Mouse (Mus musculus) heart, embryonic 13.5 days (tissue): ENCODE measurements around the gene Abca8b. TPM values are rescaled to one million over a fixed set of nuclear protein-coding genes. Genes with fewer than 3 reads are reported as not detected.
"Not testable (repeated sequence)": the region's sequence is repeated elsewhere in the genome, so short reads cannot be mapped to it uniquely, and the experiment has no call there.

ENCODE experiments used
- ATAC-seq: fragments of 200-750 bp; cut with Nextera tagmentation; 2 replicates; pipeline ENCODE4 v1.8.0; 2017; ENCODE audit warnings: moderate TSS enrichment; ENCODE audit not compliant: insufficient number of reproducible peaks, low FRiP score, low TSS enrichment; ENCODE audit errors: extremely low read depth
- H3K27ac ChIP-seq: fragments of 300-500 bp; sonication (generic); replicated peaks from 2 replicates; pipeline ENCODE4 v1.5.1; 2015; ENCODE audit warnings: moderate library complexity, mild to moderate bottlenecking, inconsistent platforms
- H3K27me3 ChIP-seq: fragments of 300-500 bp; sonication (generic); replicated peaks from 2 replicates; pipeline ENCODE4 v1.6.1; 2015; ENCODE audit warnings: mild to moderate bottlenecking, inconsistent platforms
- H3K36me3 ChIP-seq: fragments of 300-500 bp; sonication (generic); 2 replicates; pipeline ENCODE4 v1.6.1; 2015; ENCODE audit warnings: mild to moderate bottlenecking, inconsistent platforms
- H3K4me1 ChIP-seq: fragments of 300-500 bp; sonication (generic); 2 replicates; pipeline ENCODE4 v1.6.1; 2015; ENCODE audit warnings: inconsistent platforms
- H3K4me2 ChIP-seq: fragments of 300-500 bp; sonication (generic); 2 replicates; pipeline ENCODE4 v1.6.1; 2015; ENCODE audit warnings: inconsistent platforms, mild to moderate bottlenecking, moderate library complexity
- H3K4me3 ChIP-seq: fragments of 300-500 bp; sonication (generic); 2 replicates; pipeline ENCODE4 v1.5.1; 2015; ENCODE audit warnings: moderate library complexity, mild to moderate bottlenecking, inconsistent platforms
- H3K9ac ChIP-seq: fragments of 300-500 bp; sonication (generic); 2 replicates; pipeline ENCODE4 v1.6.1; 2015; ENCODE audit warnings: inconsistent platforms, mild to moderate bottlenecking, moderate library complexity
- H3K9me3 ChIP-seq: fragments of 300-500 bp; sonication (generic); 2 replicates; pipeline ENCODE4 v1.6.1; 2016; ENCODE audit warnings: inconsistent platforms
- WGBS: fragments of 180-500 bp; shearing (Covaris S2); methylation state at CpG from one replicate; pipeline ENCODE4 v1.1.7; 2015; ENCODE audit warnings: mixed read lengths; 5-methylcytosine and 5-hydroxymethylcytosine counted together
- polyA plus RNA-seq: library from polyadenylated mRNA; unstranded; fragments of >200 nt; fragmentation: Nextera tagmentation; extraction: Ambion mirVana; gene quantifications from 2 replicates; pipeline ENCODE4 v1.2.1, GENCODE M21; 2015

Abca8b gene
- polyA plus RNA-seq, 1 experiment from 2014 or later: 0.45 TPM

DNA sequence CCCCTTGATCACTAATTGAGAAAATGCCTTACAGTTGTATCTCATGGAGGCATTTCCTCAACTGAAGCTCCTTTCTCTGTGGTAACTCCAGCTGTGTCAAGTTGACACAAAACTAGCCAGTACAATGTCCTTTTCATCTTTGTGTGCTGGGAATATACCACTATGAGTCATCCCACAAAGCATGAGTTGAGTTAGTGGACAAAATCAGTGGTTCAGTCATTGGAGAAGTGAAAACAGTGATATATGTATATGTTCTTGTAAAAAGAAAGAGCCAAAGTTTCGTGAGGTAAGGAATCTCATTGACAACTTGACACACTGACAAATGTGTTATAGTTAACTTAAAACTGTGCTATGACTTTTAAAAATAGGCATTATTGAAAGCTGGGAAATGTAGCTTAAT, 83.5 kb downstream of the Abca8b start:
- WGBS: 48% methylated on average over 1 of the region's 1 CpGs

GRCm38 (mm10) chr11:109909801-109910200, 85.8 kb downstream of the Abca8b start:
- 52% methylated on average over 2 of the region's 2 CpGs for WGBS
- ATAC-seq: no peak

More for the DNA sequence above, 83.5 kb downstream of the Abca8b start:
- not testable (repeated sequence) for H3K27ac ChIP-seq, ATAC-seq, H3K36me3 ChIP-seq, H3K4me1 ChIP-seq, H3K4me3 ChIP-seq, H3K27me3 ChIP-seq, H3K4me2 ChIP-seq, H3K9me3 ChIP-seq, H3K9ac ChIP-seq

DNA sequence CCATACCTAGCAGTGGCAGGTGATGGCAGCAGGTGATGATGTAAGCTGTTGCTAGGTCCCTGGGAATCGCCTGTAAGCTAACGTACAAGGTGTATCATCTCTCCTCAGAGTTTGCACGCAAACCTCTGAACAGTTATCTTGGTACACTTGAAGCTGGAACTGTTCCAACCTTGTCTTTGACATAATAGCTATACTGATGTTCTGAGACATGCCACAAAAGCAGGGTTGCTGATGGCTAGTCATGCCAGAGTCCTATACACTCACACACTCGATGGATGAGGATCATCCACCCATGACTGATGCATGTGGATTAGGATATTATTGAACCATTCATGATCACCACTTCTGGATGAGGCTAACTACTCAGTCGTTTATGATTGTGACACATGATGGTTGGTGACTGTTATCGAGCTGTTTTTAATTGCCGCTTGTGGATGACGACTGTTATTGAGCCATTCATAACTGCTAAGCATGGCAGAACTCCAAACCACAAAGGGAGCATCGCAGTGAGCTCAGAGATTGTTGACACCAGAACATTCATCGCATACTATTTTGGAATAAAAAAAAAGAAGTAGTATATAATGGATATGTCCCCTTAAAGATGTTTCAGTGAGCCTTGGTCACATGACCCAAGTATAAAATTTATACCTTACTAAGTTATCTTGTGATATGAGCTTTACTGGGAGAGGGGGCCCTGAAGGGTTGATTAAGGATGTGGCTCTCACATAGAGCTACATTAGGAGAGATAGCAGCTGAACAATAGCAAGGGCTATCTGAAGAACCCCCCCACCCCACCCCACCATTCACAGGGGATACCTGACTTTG, 87.2 kb downstream of the Abca8b start:
- no peaks in the 10 kb centered on the region for H3K9me3 ChIP-seq
- no peaks in the 10 kb centered on the region for H3K27me3 ChIP-seq
- H3K4me1 ChIP-seq: peaks cover 7% of the 10 kb centered on the region; the same call in 1 of the 2 replicates
- 67% methylated on average over 10 of the region's 10 CpGs for WGBS
- no peak overlapping the region for H3K4me2 ChIP-seq
- no peak overlapping the region for H3K27ac ChIP-seq
- no peak for ATAC-seq
- H3K4me3 ChIP-seq: no peak overlapping the region
- no peak overlapping the region for H3K9ac ChIP-seq
- no peaks in the 10 kb centered on the region for H3K36me3 ChIP-seq

More at GRCm38 (mm10) chr11:109909801-109910200, 85.8 kb downstream of the Abca8b start:
- Histone ChIP-seq H3K27ac (no peak overlapping the region), H3K9me3 (no peaks in the 10 kb centered on the region), H3K27me3 (no peaks in the 10 kb centered on the region), H3K9ac (no peak overlapping the region), H3K4me3 (no peak overlapping the region), H3K36me3 (no peaks in the 10 kb centered on the region), H3K4me2 (no peak overlapping the region), H3K4me1 (peaks cover 7% of the 10 kb centered on the region; the same call in 1 of the 2 replicates)

DNA sequence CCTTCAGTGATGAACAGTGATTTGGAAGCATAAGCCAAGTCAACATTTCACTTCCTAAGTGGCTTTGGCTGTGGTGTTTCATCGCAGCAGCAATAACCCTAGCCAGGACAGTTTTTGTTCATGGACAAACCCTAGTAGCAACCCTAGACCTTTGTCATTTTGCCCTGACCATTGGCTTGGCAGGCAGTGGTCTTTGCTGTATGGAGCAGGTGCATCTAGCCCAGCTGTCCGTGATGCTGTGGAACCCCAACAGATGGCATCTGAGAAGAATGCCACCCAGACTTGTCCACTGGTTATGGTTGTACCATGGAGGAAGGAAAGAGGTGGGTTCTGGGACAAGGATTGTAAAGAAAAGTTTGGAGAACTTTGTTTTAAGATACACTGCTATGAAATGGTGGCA, 88.1 kb downstream of the Abca8b start:
- ATAC-seq: no peak
- no peak overlapping the region for H3K4me3 ChIP-seq
- WGBS: 83% methylated on average over 2 of the region's 2 CpGs
- no peaks in the 10 kb centered on the region for H3K36me3 ChIP-seq
- no peak overlapping the region for H3K27ac ChIP-seq
- no peak overlapping the region for H3K4me2 ChIP-seq
- peaks cover 7% of the 10 kb centered on the region; the same call in 1 of the 2 replicates for H3K4me1 ChIP-seq
- H3K9me3 ChIP-seq: no peaks in the 10 kb centered on the region
- no peaks in the 10 kb centered on the region for H3K27me3 ChIP-seq
- H3K9ac ChIP-seq: no peak overlapping the region

DNA sequence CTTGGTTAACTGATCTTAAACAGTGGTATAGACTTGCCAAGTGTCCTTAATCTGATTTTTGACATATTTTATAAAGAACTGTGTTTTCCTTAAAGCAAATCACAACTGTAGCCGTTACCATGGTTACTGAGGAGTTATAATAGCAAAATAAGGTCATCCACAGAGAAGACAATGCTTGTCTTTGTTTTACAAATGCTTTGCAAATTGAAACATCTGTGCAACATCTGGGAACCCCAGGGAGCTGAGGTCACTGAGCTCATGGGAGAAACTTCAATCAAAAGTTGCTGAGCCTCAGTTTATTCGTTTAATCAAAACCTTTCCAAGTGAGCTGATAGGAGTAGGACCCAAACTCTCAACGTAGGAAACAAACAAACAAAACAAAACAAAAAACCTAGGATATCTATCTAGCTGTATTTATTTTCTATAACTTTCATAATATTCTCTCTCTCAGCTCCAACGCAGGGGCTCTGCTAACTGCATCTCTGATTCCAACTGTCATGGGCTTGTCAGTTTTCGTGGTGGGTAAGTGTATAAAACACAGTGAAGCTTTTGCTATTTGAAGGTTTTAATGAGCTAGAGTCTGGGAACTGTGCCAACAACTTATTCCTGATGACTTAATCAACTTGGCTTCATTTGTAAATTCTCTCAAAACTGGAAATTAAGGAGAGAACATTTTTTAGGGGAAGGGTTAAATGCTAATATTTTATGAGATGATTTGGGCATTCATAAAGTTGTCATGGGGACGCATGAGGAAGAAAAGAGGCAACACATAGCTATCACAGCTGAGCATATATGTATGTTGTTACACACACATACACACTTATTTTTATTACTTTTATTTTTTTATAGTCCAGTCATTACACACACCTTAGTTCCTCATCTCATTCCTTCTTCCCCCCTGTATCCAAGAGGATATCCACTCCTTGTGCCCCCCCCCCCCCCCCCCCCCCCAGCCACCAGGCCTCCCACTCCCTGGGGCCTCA, 92.7 kb downstream of the Abca8b start:
- Histone ChIP-seq H3K27me3 (no peaks in the 10 kb centered on the region), H3K9me3 (no peaks in the 10 kb centered on the region), H3K4me1 (no peaks in the 10 kb centered on the region), H3K27ac (no peak overlapping the region), H3K36me3 (no peaks in the 10 kb centered on the region), H3K4me3 (no peak overlapping the region), H3K9ac (no peak overlapping the region), H3K4me2 (no peak overlapping the region)
- WGBS: 40% methylated on average over 6 of the region's 6 CpGs
- ATAC-seq: no peak

- Histone ChIP-seq H3K4me2 (no peak overlapping the region), H3K4me1 (no peaks in the 10 kb centered on the region), H3K9ac (no peak overlapping the region), H3K4me3 (no peak overlapping the region), H3K27me3 (no peaks in the 10 kb centered on the region), H3K9me3 (no peaks in the 10 kb centered on the region), H3K27ac (no peak overlapping the region), H3K36me3 (no peaks in the 10 kb centered on the region)
- ATAC-seq: no peak; the same call in 1 of the 2 replicates
- 36% methylated on average over 4 of the region's 4 CpGs for WGBS
Measured at GRCm38 (mm10) chr11:109900491-109901241, 95.0 kb downstream of the Abca8b start.

DNA sequence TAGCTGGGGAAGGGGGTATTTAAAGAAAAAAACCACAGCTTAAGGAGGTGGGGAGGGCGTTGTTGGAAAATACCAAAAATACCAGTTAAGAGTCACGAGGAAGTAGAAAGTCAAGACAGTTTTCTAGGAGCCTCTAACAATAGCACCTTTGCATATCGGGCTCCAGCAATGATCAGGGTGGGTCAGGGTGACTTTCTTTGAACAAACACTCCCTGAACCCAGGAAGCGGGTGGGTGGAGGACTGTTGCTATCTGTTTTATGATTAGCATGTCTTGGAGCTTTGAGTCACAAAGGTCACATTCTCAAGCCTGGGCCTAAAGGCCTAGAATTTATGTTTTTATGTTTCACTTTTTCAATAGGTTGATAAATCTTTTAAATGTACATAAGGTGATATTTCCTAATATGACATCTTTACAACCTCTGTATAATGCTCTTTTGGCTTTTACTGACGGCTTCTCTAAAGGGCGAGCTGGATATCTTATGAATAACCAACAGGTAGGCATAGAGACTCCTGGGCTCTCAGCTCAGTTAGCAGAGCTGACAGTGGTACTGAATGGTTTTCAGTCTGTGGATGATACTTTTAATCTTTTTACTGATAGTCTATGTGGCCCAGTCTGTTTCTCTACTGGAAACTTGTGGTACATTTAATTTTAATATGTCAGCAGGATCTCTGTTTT, 96.7 kb downstream of the Abca8b start:
- no peaks in the 10 kb centered on the region for H3K27me3 ChIP-seq
- H3K4me2 ChIP-seq: no peak overlapping the region
- no peaks in the 10 kb centered on the region for H3K36me3 ChIP-seq
- H3K4me3 ChIP-seq: no peak overlapping the region
- no peaks in the 10 kb centered on the region for H3K4me1 ChIP-seq
- H3K9me3 ChIP-seq: no peaks in the 10 kb centered on the region
- no peak overlapping the region for H3K9ac ChIP-seq
- no peak for ATAC-seq
- no peak overlapping the region for H3K27ac ChIP-seq
- WGBS: 85% methylated on average over 6 of the region's 6 CpGs

GRCm38 (mm10) chr11:109895952-109896530, 99.6 kb downstream of the Abca8b start:
- H3K27me3 ChIP-seq: no peaks in the 10 kb centered on the region
- WGBS: 64% methylated on average over 6 of the region's 6 CpGs
- no peaks in the 10 kb centered on the region for H3K36me3 ChIP-seq
- no peak overlapping the region for H3K4me3 ChIP-seq
- H3K4me1 ChIP-seq: no peaks in the 10 kb centered on the region
- H3K9ac ChIP-seq: no peak overlapping the region
- H3K27ac ChIP-seq: no peak overlapping the region
- no peak overlapping the region for H3K4me2 ChIP-seq
- H3K9me3 ChIP-seq: no peaks in the 10 kb centered on the region
- ATAC-seq: no peak

GRCm38 (mm10) chr11:109895496-109895895, 100.1 kb downstream of the Abca8b start:
- Histone ChIP-seq H3K9me3 (no peaks in the 10 kb centered on the region), H3K4me2 (no peak overlapping the region), H3K27me3 (no peaks in the 10 kb centered on the region), H3K4me3 (no peak overlapping the region), H3K9ac (no peak overlapping the region), H3K36me3 (no peaks in the 10 kb centered on the region), H3K27ac (no peak overlapping the region), H3K4me1 (no peaks in the 10 kb centered on the region)
- no peak for ATAC-seq
- WGBS: 60% methylated on average over 4 of the region's 4 CpGs
